Mouse (Mus musculus): Measurements from ENCODE around the gene Txndc5. TPM values are rescaled to one million over a fixed set of nuclear protein-coding genes. Genes with fewer than 3 reads are reported as not detected.

The Txndc5 gene
- polyA plus RNA-seq, 1 experiment from 2014 or later: 151 TPM

- peaks cover 13% of the 10 kb centered on the region for H3K36me3 ChIP-seq (ENCODE audit: insufficient read depth, low read length)
- no peaks in the 10 kb centered on the region for H3K27me3 ChIP-seq (replicated peaks; ENCODE audit: insufficient read depth, low read length)
- ATAC-seq: no peak
- no peak overlapping the region for H3K9ac ChIP-seq (replicated peaks; ENCODE audit: low read depth)
- TF ChIP-seq CTCF (IDR thresholded peaks at IDR 0.05) (no peak), EP300 (IDR thresholded peaks at IDR 0.05) (no peak)
- H3K9me3 ChIP-seq (ENCODE audit: low read length): no peaks in the 10 kb centered on the region
- H3K4me1 ChIP-seq (ENCODE audit: insufficient read depth, low read depth, low read length): no peaks in the 10 kb centered on the region
- H3K4me3 ChIP-seq (ENCODE audit: low read depth, low read length): no peak overlapping the region
- H3K27ac ChIP-seq (ENCODE audit: low read length): no peak overlapping the region
- H3K4me2 ChIP-seq (replicated peaks; ENCODE audit: low read depth, low read length): no peak overlapping the region
- no peak for DNase-seq (ENCODE audit: low spot score)
- 35% methylated on average over 3 of the region's 3 CpGs for WGBS
Observed at GRCm38 (mm10) chr13:38496715-38497114, 31.9 kb downstream of the Txndc5 start.

- Histone ChIP-seq H3K27me3 (replicated peaks; ENCODE audit: insufficient read depth, low read length) (no peaks in the 10 kb centered on the region), H3K4me1 (ENCODE audit: insufficient read depth, low read depth, low read length) (no peaks in the 10 kb centered on the region), H3K9ac (replicated peaks; ENCODE audit: low read depth) (no peak overlapping the region), H3K4me2 (replicated peaks; ENCODE audit: low read depth, low read length) (no peak overlapping the region), H3K9me3 (ENCODE audit: low read length) (no peaks in the 10 kb centered on the region), H3K4me3 (ENCODE audit: low read depth, low read length) (no peak overlapping the region), H3K36me3 (ENCODE audit: insufficient read depth, low read length) (no peaks in the 10 kb centered on the region), H3K27ac (ENCODE audit: low read length) (no peak overlapping the region)
- 69% methylated on average over 6 of the region's 6 CpGs for WGBS
- no peak for DNase-seq (ENCODE audit: low spot score)
- no peak for ATAC-seq
- no peak for TF ChIP-seq CTCF (IDR thresholded peaks at IDR 0.05)
- no peak for TF ChIP-seq EP300 (IDR thresholded peaks at IDR 0.05)
Observed at GRCm38 (mm10) chr13:38486767-38487166, 41.9 kb downstream of the Txndc5 start.

GRCm38 (mm10) chr13:38484701-38485100, 43.9 kb downstream of the Txndc5 start:
- Histone ChIP-seq H3K27ac (ENCODE audit: low read length) (no peak overlapping the region), H3K27me3 (replicated peaks; ENCODE audit: insufficient read depth, low read length) (no peaks in the 10 kb centered on the region), H3K4me2 (replicated peaks; ENCODE audit: low read depth, low read length) (no peak overlapping the region), H3K4me1 (ENCODE audit: insufficient read depth, low read depth, low read length) (no peaks in the 10 kb centered on the region), H3K36me3 (ENCODE audit: insufficient read depth, low read length) (no peaks in the 10 kb centered on the region), H3K9ac (replicated peaks; ENCODE audit: low read depth) (no peak overlapping the region), H3K4me3 (ENCODE audit: low read depth, low read length) (no peak overlapping the region), H3K9me3 (ENCODE audit: low read length) (no peaks in the 10 kb centered on the region)
- ATAC-seq: no peak
- WGBS: 76% methylated on average over 5 of the region's 5 CpGs
- TF ChIP-seq CTCF (IDR thresholded peaks at IDR 0.05) (no peak), EP300 (IDR thresholded peaks at IDR 0.05) (no peak)
- DNase-seq (ENCODE audit: low spot score): no peak

GRCm38 (mm10) chr13:38481021-38481420, 47.6 kb downstream of the Txndc5 start:
- DNase-seq (ENCODE audit: low spot score) (no peak), ATAC-seq (no peak)
- Histone ChIP-seq H3K4me3 (ENCODE audit: low read depth, low read length) (no peak overlapping the region), H3K27me3 (replicated peaks; ENCODE audit: insufficient read depth, low read length) (no peaks in the 10 kb centered on the region), H3K36me3 (ENCODE audit: insufficient read depth, low read length) (no peaks in the 10 kb centered on the region), H3K9me3 (ENCODE audit: low read length) (no peaks in the 10 kb centered on the region), H3K4me1 (ENCODE audit: insufficient read depth, low read depth, low read length) (no peaks in the 10 kb centered on the region), H3K9ac (replicated peaks; ENCODE audit: low read depth) (no peak overlapping the region), H3K4me2 (replicated peaks; ENCODE audit: low read depth, low read length) (no peak overlapping the region), H3K27ac (ENCODE audit: low read length) (no peak overlapping the region)
- TF ChIP-seq CTCF (IDR thresholded peaks at IDR 0.05) (no peak), EP300 (IDR thresholded peaks at IDR 0.05) (no peak)
- 78% methylated on average over 7 of the region's 7 CpGs for WGBS

- no peak for ATAC-seq
- H3K4me1 ChIP-seq (ENCODE audit: insufficient read depth, low read depth, low read length): no peaks in the 10 kb centered on the region
- H3K9me3 ChIP-seq (ENCODE audit: low read length): no peaks in the 10 kb centered on the region
- H3K36me3 ChIP-seq (ENCODE audit: insufficient read depth, low read length): no peaks in the 10 kb centered on the region
- 37% methylated on average over 8 of the region's 8 CpGs for WGBS
- H3K27ac ChIP-seq (ENCODE audit: low read length): no peak overlapping the region
- TF ChIP-seq EP300 (IDR thresholded peaks at IDR 0.05) (no peak), CTCF (IDR thresholded peaks at IDR 0.05) (no peak)
- DNase-seq (ENCODE audit: low spot score): no peak
- no peaks in the 10 kb centered on the region for H3K27me3 ChIP-seq (replicated peaks; ENCODE audit: insufficient read depth, low read length)
- no peak overlapping the region for H3K4me3 ChIP-seq (ENCODE audit: low read depth, low read length)
- H3K4me2 ChIP-seq (replicated peaks; ENCODE audit: low read depth, low read length): no peak overlapping the region
- no peak overlapping the region for H3K9ac ChIP-seq (replicated peaks; ENCODE audit: low read depth)
Observed at GRCm38 (mm10) chr13:38476936-38477335, 51.7 kb downstream of the Txndc5 start.

- TF ChIP-seq CTCF (IDR thresholded peaks at IDR 0.05) (no peak), EP300 (IDR thresholded peaks at IDR 0.05) (no peak)
- Histone ChIP-seq H3K4me2 (replicated peaks; ENCODE audit: low read depth, low read length) (no peak overlapping the region), H3K9ac (replicated peaks; ENCODE audit: low read depth) (no peak overlapping the region), H3K27ac (ENCODE audit: low read length) (no peak overlapping the region), H3K27me3 (replicated peaks; ENCODE audit: insufficient read depth, low read length) (no peaks in the 10 kb centered on the region), H3K4me3 (ENCODE audit: low read depth, low read length) (no peak overlapping the region), H3K9me3 (ENCODE audit: low read length) (no peaks in the 10 kb centered on the region), H3K36me3 (ENCODE audit: insufficient read depth, low read length) (no peaks in the 10 kb centered on the region), H3K4me1 (ENCODE audit: insufficient read depth, low read depth, low read length) (no peaks in the 10 kb centered on the region)
- ATAC-seq (no peak), DNase-seq (ENCODE audit: low spot score) (no peak)
- WGBS: 86% methylated on average over 6 of the region's 6 CpGs
Observed at GRCm38 (mm10) chr13:38473497-38473896, 55.1 kb downstream of the Txndc5 start.

- H3K4me1 ChIP-seq (ENCODE audit: insufficient read depth, low read depth, low read length): no peaks in the 10 kb centered on the region
- no peaks in the 10 kb centered on the region for H3K36me3 ChIP-seq (ENCODE audit: insufficient read depth, low read length)
- no peak overlapping the region for H3K27ac ChIP-seq (ENCODE audit: low read length)
- TF ChIP-seq CTCF (IDR thresholded peaks at IDR 0.05) (no peak), EP300 (IDR thresholded peaks at IDR 0.05) (no peak)
- ATAC-seq: no peak
- H3K4me3 ChIP-seq (ENCODE audit: low read depth, low read length): no peak overlapping the region
- H3K9ac ChIP-seq (replicated peaks; ENCODE audit: low read depth): no peak overlapping the region
- no peak for DNase-seq (ENCODE audit: low spot score)
- H3K4me2 ChIP-seq (replicated peaks; ENCODE audit: low read depth, low read length): no peak overlapping the region
- H3K27me3 ChIP-seq (replicated peaks; ENCODE audit: insufficient read depth, low read length): no peaks in the 10 kb centered on the region
- H3K9me3 ChIP-seq (ENCODE audit: low read length): no peaks in the 10 kb centered on the region
- 68% methylated on average over 4 of the region's 4 CpGs for WGBS
Observed at GRCm38 (mm10) chr13:38472636-38473035, 56.0 kb downstream of the Txndc5 start.

All from lung, postnatal 0 days (tissue).